Mouse (Mus musculus) erythroblast, embryonic 14.5 days (primary cell): ENCODE measurements around the gene Lrrc4.

ENCODE experiments used
- GATA1 ChIP-seq: IDR thresholded peaks from 2 replicates; pipeline ENCODE4 v1.6.1; 2012; ENCODE audit warnings: low read length, inconsistent platforms, mixed read lengths
- TAL1 ChIP-seq: IDR thresholded peaks from 3 replicates; pipeline ENCODE4 v1.6.1; 2012; ENCODE audit warnings: low read length, inconsistent platforms, mixed read lengths

DNA sequence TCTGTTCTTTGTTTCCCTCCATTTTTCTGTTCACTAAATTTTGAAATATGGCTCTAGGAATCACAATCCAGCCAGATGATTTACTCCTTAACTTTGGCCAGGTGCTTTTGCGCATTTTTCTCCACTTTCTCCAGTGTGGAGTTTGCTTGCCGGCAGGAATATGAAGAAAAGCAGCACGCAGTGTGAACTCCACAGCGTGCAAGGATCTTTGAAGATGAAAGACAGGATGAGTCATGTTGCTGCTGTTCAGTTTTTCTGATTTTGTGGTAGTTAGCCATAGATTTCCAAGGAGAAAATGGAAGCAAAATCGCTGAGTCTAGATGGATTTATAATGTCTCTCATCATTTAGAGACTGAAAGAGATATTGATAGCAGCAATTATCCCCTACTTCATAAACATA, 191.5 kb downstream of the Lrrc4 start:
- TF ChIP-seq TAL1 (no peak), GATA1 (no peak)
